Mouse (Mus musculus) megakaryocyte, embryonic 14.5 days (primary cell): Measurements from ENCODE around the gene Cdca5.

Source experiments
- FLI1 ChIP-seq: IDR thresholded peaks from 2 replicates; pipeline ENCODE4 v1.6.1; 2012; ENCODE audit warnings: low read length, inconsistent platforms, mixed read lengths
- GATA1 ChIP-seq: IDR thresholded peaks from 3 replicates; pipeline ENCODE4 v1.6.1; 2012; ENCODE audit warnings: mixed read lengths, low read length, inconsistent platforms, borderline replicate concordance

- TF ChIP-seq GATA1 = no peak
- no peak for TF ChIP-seq FLI1
These were observed 47.1 kb upstream of the Cdca5 start for GRCm38 (mm10) chr19:6037695-6038094.
